Mouse (Mus musculus): ENCODE measurements at regions not wholly inside any gene's neighbourhood (a gene's known extent, or its start where the extent isn't known, plus 50 kb on each side); places are given as distances from the start of the nearest gene placed in this dataset.

DNA sequence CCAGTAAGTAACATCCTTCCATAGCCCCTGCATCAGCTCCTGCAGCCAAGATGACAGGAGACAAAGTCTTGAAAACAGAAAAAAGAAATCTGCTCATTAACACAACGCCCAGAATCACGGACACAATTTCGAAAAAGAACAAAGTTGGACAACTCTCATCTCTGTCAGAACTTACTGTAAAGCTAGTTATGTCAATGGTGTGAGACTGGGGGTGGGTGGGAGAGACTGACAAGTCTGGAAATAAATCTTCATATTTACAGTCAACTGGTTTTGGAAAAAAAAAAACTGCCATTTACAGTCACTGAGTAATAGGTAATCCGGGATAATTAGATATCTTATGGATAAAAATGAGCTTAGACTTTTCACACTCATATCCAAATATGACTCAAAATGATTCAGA lies 1487.2 kb upstream of the Lrrc6 start:
- no peaks in the 10 kb centered on the region for H3K36me3 ChIP-seq (ENCODE audit: insufficient read depth, low read length)
- no peaks in the 10 kb centered on the region for H3K4me1 ChIP-seq (ENCODE audit: insufficient read depth, low read depth, low read length)
- no peaks in the 10 kb centered on the region for H3K9me3 ChIP-seq (ENCODE audit: low read length)
- H3K27me3 ChIP-seq (replicated peaks; ENCODE audit: insufficient read depth, low read length) = no peaks in the 10 kb centered on the region
- no peak overlapping the region for H3K4me2 ChIP-seq (replicated peaks; ENCODE audit: low read depth, low read length)
- WGBS = 86% methylated on average over 4 of the region's 4 CpGs
- ATAC-seq (no peak), DNase-seq (ENCODE audit: low spot score) (no peak)
- no peak overlapping the region for H3K27ac ChIP-seq (ENCODE audit: low read length)
- H3K9ac ChIP-seq (replicated peaks; ENCODE audit: low read depth) = no peak overlapping the region
- TF ChIP-seq EP300 (IDR thresholded peaks at IDR 0.05) = no peak
- TF ChIP-seq CTCF (IDR thresholded peaks at IDR 0.05) = no peak
- H3K4me3 ChIP-seq (ENCODE audit: low read depth, low read length) = no peak overlapping the region

DNA sequence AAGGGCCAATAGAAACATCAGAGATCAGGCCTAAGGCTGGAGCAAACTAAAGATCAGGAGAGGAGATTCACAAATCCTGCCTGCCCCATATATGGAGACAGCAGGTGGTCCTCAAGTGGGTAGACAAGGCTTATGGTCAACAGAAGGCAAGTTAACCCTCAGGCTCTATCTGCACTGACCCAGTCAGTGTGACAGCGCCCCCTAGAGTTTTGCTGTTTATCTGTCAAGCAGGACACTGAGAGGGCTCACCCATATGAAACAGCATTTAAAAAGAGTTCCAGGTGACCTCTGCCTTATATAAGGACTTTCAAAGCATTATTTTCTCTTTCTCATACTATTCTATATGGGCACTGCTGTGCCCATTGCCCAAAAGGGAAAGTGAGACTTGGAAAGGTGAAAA lies 1482.5 kb upstream of the Lrrc6 start:
- no peak overlapping the region for H3K4me3 ChIP-seq (ENCODE audit: low read depth, low read length)
- no peaks in the 10 kb centered on the region for H3K27me3 ChIP-seq (replicated peaks; ENCODE audit: insufficient read depth, low read length)
- peak; percentile 11 for DNase-seq (ENCODE audit: low spot score)
- H3K4me2 ChIP-seq (replicated peaks; ENCODE audit: low read depth, low read length) = no peak overlapping the region
- WGBS = 24% methylated on average over 1 of the region's 1 CpGs
- H3K4me1 ChIP-seq (ENCODE audit: insufficient read depth, low read depth, low read length) = no peaks in the 10 kb centered on the region
- no peaks in the 10 kb centered on the region for H3K36me3 ChIP-seq (ENCODE audit: insufficient read depth, low read length)
- H3K9me3 ChIP-seq (ENCODE audit: low read length) = no peaks in the 10 kb centered on the region
- ATAC-seq = no peak
- TF ChIP-seq EP300 (IDR thresholded peaks at IDR 0.05) (no peak), CTCF (IDR thresholded peaks at IDR 0.05) (peak; percentile 35)
- H3K27ac ChIP-seq (ENCODE audit: low read length) = no peak overlapping the region
- no peak overlapping the region for H3K9ac ChIP-seq (replicated peaks; ENCODE audit: low read depth)

DNA sequence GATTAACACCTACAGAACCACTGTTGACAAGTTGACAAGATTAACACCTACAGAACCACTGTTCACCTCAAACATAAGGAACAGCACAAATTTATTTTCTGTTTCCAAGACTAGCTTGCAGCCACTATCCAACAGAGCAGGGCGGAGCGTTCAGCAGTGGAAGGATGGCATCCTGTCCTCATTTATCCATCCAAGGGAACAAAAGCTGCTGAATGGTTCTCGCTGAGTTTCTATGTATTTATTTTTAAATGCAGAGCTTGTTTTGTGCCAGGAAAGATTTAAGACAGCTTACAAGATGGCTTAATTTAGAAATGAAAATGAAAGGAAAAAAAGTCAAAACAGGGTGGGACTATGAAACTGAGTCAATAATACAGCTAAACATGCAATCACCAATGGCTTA lies 1481.2 kb upstream of the Lrrc6 start:
- no peak for DNase-seq (ENCODE audit: low spot score)
- H3K36me3 ChIP-seq (ENCODE audit: insufficient read depth, low read length) = no peaks in the 10 kb centered on the region
- H3K4me2 ChIP-seq (replicated peaks; ENCODE audit: low read depth, low read length) = no peak overlapping the region
- no peaks in the 10 kb centered on the region for H3K9me3 ChIP-seq (ENCODE audit: low read length)
- ATAC-seq = no peak
- H3K27me3 ChIP-seq (replicated peaks; ENCODE audit: insufficient read depth, low read length) = no peaks in the 10 kb centered on the region
- no peak overlapping the region for H3K9ac ChIP-seq (replicated peaks; ENCODE audit: low read depth)
- no peak overlapping the region for H3K27ac ChIP-seq (ENCODE audit: low read length)
- WGBS = 75% methylated on average over 3 of the region's 3 CpGs
- no peaks in the 10 kb centered on the region for H3K4me1 ChIP-seq (ENCODE audit: insufficient read depth, low read depth, low read length)
- no peak for TF ChIP-seq EP300 (IDR thresholded peaks at IDR 0.05)
- TF ChIP-seq CTCF (IDR thresholded peaks at IDR 0.05) = no peak
- H3K4me3 ChIP-seq (ENCODE audit: low read depth, low read length) = no peak overlapping the region

DNA sequence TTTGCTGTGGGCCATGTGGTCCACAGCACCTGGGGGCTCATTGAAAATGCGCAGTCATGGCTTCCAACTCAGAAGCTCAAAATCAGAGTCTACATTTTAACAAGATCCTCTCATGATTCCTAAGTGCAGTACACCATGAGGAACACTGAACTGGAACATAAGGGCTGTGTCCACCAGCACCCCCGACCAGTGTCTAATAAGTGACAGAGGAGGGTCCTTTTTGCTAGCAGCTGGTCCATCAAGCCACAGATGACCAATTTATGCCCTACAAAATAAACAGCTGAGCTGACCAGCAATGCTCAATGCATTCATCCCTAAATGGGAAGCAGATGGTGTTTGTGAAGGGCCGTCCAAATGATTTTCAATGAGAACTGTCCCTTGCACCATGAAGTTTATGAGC lies 1478.7 kb upstream of the Lrrc6 start:
- peak; percentile 38 for ATAC-seq
- Histone ChIP-seq H3K4me3 (ENCODE audit: low read depth, low read length) (no peak overlapping the region), H3K4me1 (ENCODE audit: insufficient read depth, low read depth, low read length) (no peaks in the 10 kb centered on the region), H3K9ac (replicated peaks; ENCODE audit: low read depth) (no peak overlapping the region), H3K27ac (ENCODE audit: low read length) (no peak overlapping the region), H3K27me3 (replicated peaks; ENCODE audit: insufficient read depth, low read length) (no peaks in the 10 kb centered on the region), H3K36me3 (ENCODE audit: insufficient read depth, low read length) (no peaks in the 10 kb centered on the region), H3K9me3 (ENCODE audit: low read length) (no peaks in the 10 kb centered on the region), H3K4me2 (replicated peaks; ENCODE audit: low read depth, low read length) (no peak overlapping the region)
- WGBS = 56% methylated on average over 3 of the region's 3 CpGs
- peak; percentile 37 for DNase-seq (ENCODE audit: low spot score)
- TF ChIP-seq EP300 (IDR thresholded peaks at IDR 0.05) (peak; percentile 36; the same call in 1 of the 2 replicates), CTCF (IDR thresholded peaks at IDR 0.05) (no peak)

DNA sequence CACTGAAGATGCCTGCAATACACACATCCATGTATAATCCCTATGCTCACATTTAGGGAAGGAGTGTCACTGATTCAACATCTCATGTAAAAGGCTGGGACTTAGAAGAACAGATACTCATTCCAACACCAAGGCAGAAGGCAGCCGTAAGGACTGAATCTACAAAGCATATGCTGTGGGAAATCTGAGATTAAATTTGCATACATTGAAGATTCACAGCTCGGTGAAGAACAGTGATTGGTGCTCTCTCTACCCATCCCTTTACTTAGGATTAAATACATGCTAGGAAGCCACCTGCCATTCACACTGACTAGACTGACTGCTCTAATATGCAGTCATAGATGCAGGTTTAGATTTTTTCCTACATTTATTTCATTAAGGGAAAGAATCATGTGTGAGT lies 1476.5 kb upstream of the Lrrc6 start:
- Histone ChIP-seq H3K36me3 (ENCODE audit: insufficient read depth, low read length) (no peaks in the 10 kb centered on the region), H3K27me3 (replicated peaks; ENCODE audit: insufficient read depth, low read length) (no peaks in the 10 kb centered on the region), H3K9ac (replicated peaks; ENCODE audit: low read depth) (no peak overlapping the region), H3K4me1 (ENCODE audit: insufficient read depth, low read depth, low read length) (no peaks in the 10 kb centered on the region), H3K4me2 (replicated peaks; ENCODE audit: low read depth, low read length) (no peak overlapping the region), H3K27ac (ENCODE audit: low read length) (no peak overlapping the region), H3K9me3 (ENCODE audit: low read length) (no peaks in the 10 kb centered on the region), H3K4me3 (ENCODE audit: low read depth, low read length) (no peak overlapping the region)
- 88% methylated on average over 2 of the region's 2 CpGs for WGBS
- DNase-seq (ENCODE audit: low spot score) (no peak), ATAC-seq (no peak)
- no peak for TF ChIP-seq EP300 (IDR thresholded peaks at IDR 0.05)
- TF ChIP-seq CTCF (IDR thresholded peaks at IDR 0.05) = no peak

DNA sequence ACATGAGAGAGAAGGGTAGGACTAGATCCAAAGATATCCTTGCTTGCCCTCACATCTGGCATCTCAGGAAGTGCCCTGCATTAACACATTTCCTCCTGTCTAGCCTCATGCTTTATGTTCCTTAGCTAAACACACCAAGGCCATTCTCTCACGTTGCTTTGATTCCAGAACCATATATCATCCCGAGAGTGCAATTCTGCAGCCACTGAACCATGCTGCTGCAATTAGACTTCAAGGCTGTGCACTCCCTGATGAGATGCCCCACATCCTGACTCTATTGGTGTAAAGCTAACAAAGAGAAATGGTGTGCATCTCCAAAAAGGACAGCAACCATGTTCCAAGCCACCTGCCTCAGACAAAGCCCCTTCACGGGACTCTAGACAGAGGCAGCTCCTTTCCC lies 1471.3 kb upstream of the Lrrc6 start:
- Histone ChIP-seq H3K4me3 (ENCODE audit: low read depth, low read length) (no peak overlapping the region), H3K9me3 (ENCODE audit: low read length) (no peaks in the 10 kb centered on the region), H3K4me2 (replicated peaks; ENCODE audit: low read depth, low read length) (no peak overlapping the region), H3K36me3 (ENCODE audit: insufficient read depth, low read length) (no peaks in the 10 kb centered on the region), H3K27ac (ENCODE audit: low read length) (no peak overlapping the region), H3K9ac (replicated peaks; ENCODE audit: low read depth) (no peak overlapping the region), H3K4me1 (ENCODE audit: insufficient read depth, low read depth, low read length) (no peaks in the 10 kb centered on the region), H3K27me3 (replicated peaks; ENCODE audit: insufficient read depth, low read length) (no peaks in the 10 kb centered on the region)
- ATAC-seq = no peak
- TF ChIP-seq EP300 (IDR thresholded peaks at IDR 0.05) = no peak
- no peak for TF ChIP-seq CTCF (IDR thresholded peaks at IDR 0.05)
- 44% methylated on average over 3 of the region's 3 CpGs for WGBS
- no peak for DNase-seq (ENCODE audit: low spot score)

DNA sequence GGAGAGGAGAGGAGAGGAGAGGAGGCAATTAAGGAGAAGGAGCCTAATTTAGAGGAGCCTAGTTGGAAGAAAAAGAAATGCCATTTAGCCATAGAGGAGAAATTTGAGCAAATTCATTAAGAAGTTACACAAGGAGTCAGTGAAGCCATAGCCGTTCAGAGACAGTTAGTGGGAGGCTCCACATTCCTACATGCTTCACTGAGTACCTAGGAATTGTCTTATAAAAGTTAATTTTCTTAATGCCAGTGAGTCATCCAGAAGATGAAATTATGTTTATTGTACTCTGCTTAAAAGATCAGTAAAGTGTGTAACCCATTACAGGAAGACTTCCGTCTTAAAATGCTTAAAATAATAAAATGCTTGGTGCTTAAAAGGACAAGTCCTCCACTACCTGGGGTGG lies 1453.5 kb upstream of the Lrrc6 start:
- H3K4me3 ChIP-seq (ENCODE audit: low read depth, low read length) = no peak overlapping the region
- DNase-seq (ENCODE audit: low spot score) (no peak), ATAC-seq (no peak)
- H3K36me3 ChIP-seq (ENCODE audit: insufficient read depth, low read length) = no peaks in the 10 kb centered on the region
- TF ChIP-seq CTCF (IDR thresholded peaks at IDR 0.05) (no peak), EP300 (IDR thresholded peaks at IDR 0.05) (no peak)
- no peaks in the 10 kb centered on the region for H3K27me3 ChIP-seq (replicated peaks; ENCODE audit: insufficient read depth, low read length)
- no peak overlapping the region for H3K27ac ChIP-seq (ENCODE audit: low read length)
- H3K4me1 ChIP-seq (ENCODE audit: insufficient read depth, low read depth, low read length) = no peaks in the 10 kb centered on the region
- no peaks in the 10 kb centered on the region for H3K9me3 ChIP-seq (ENCODE audit: low read length)
- 71% methylated on average over 2 of the region's 2 CpGs for WGBS
- no peak overlapping the region for H3K4me2 ChIP-seq (replicated peaks; ENCODE audit: low read depth, low read length)
- H3K9ac ChIP-seq (replicated peaks; ENCODE audit: low read depth) = no peak overlapping the region

Measured in lung, postnatal 0 days (tissue).